8 mouse cellular contexts compared by ENCODE assay signal in genomic region chr5:88399849-88400248, GRCm38 (mm10). TPM values are rescaled to one million over a fixed set of nuclear protein-coding genes. Genes with fewer than 3 reads are reported as not detected.
DNase-seq lines count a peak whose midpoint lies in the region; ATAC-seq and TF ChIP-seq lines count a peak whose summit lies in the region.

No protein-coding gene starts in this region.

- no peak overlapping the region for H3K4me3 ChIP-seq in forebrain, embryonic 10.5 days
- no peak overlapping the region for H3K4me3 ChIP-seq in midbrain, embryonic 12.5 days
- no peak overlapping the region for H3K4me3 ChIP-seq in stomach, postnatal 0 days (ENCODE audit: low read depth, low read length)

- DNase-seq in heart, adult 18-20 months, result peak; percentile 45 to 84
- no peak for DNase-seq in heart, postnatal 25 days (ENCODE audit: low spot score)
- peak; percentile 85 for DNase-seq in brain, embryonic 14.5 days (ENCODE audit: low read depth)
- DNase-seq in forebrain, embryonic 10.5 days (ENCODE audit: extremely low spot score, low spot score), result peak; percentile 77
- DNase-seq in left cerebral cortex, adult 8-10 months (ENCODE audit: low spot score in 2 of 2), result peak; percentile 21 to 74
- DNase-seq in stomach, postnatal 0 days (ENCODE audit: low spot score), result peak; percentile 78

- ATAC-seq in hematopoietic stem cell, adult 5-6 weeks (replicated peaks in 1 of 2; ENCODE audit: insufficient read depth in 1 of 2, low FRiP score in 2 of 2, low TSS enrichment in 1 of 2, low read depth in 1 of 2, poor library complexity in 2 of 2, severe bottlenecking in 2 of 2), result peak; percentile 81 to 82
- ATAC-seq in midbrain, embryonic 12.5 days (ENCODE audit: low FRiP score, low read depth), result peak; percentile 59; the same call in 1 of the 2 replicates
- ATAC-seq in stomach, postnatal 0 days (ENCODE audit: low FRiP score, low TSS enrichment), result no peak

- H3K27ac ChIP-seq in forebrain, embryonic 10.5 days, result no peak overlapping the region
- no peak overlapping the region for H3K27ac ChIP-seq in midbrain, embryonic 12.5 days (replicated peaks)
- H3K27ac ChIP-seq in stomach, postnatal 0 days (replicated peaks), result no peak overlapping the region

- no peak overlapping the region for H3K9ac ChIP-seq in midbrain, embryonic 12.5 days (replicated peaks)
- no peak overlapping the region for H3K9ac ChIP-seq in stomach, postnatal 0 days (ENCODE audit: low read length)

- no peak overlapping the region for H3K4me2 ChIP-seq in midbrain, embryonic 12.5 days (replicated peaks)
- no peak overlapping the region for H3K4me2 ChIP-seq in stomach, postnatal 0 days (replicated peaks; ENCODE audit: low read depth)

- intact Hi-C loops in heart, postnatal 25 days (cut with DNase I), result no loop called here

- H3K4me1 ChIP-seq in forebrain, embryonic 10.5 days, result 0 out of 2 replicates have a peak, but pooled peaks cover 5% of the 10 kb centered on the region
- H3K4me1 ChIP-seq in midbrain, embryonic 12.5 days, result no peaks in the 10 kb centered on the region
- H3K4me1 ChIP-seq in stomach, postnatal 0 days (replicated peaks; ENCODE audit: control insufficient read depth, insufficient read depth), result no peaks in the 10 kb centered on the region

- TF ChIP-seq CTCF in brain, embryonic 14.5 days (IDR thresholded peaks at IDR 0.05; ENCODE audit: borderline replicate concordance, extremely low read depth, insufficient read depth, insufficient read length), result peak; percentile 83
- TF ChIP-seq CTCF in stomach, postnatal 0 days (IDR thresholded peaks at IDR 0.05; ENCODE audit: low read depth), result peak; percentile 78

- no peak for TF ChIP-seq POLR2A in brain, embryonic 14.5 days (IDR thresholded peaks at IDR 0.05; ENCODE audit: borderline replicate concordance, extremely low read depth, insufficient read depth, insufficient read length, poor library complexity, severe bottlenecking)

- no peaks in the 10 kb centered on the region for H3K27me3 ChIP-seq in forebrain, embryonic 10.5 days (ENCODE audit: poor library complexity, severe bottlenecking)
- H3K27me3 ChIP-seq in midbrain, embryonic 12.5 days, result no peaks in the 10 kb centered on the region
- no peaks in the 10 kb centered on the region for H3K27me3 ChIP-seq in stomach, postnatal 0 days (ENCODE audit: control insufficient read depth, insufficient read depth, low read length)

- H3K36me3 ChIP-seq in forebrain, embryonic 10.5 days (replicated peaks), result no peaks in the 10 kb centered on the region
- H3K36me3 ChIP-seq in midbrain, embryonic 12.5 days, result no peaks in the 10 kb centered on the region
- no peaks in the 10 kb centered on the region for H3K36me3 ChIP-seq in stomach, postnatal 0 days (ENCODE audit: control insufficient read depth, insufficient read depth, low read length)

- no peak for TF ChIP-seq EP300 in stomach, postnatal 0 days (optimal IDR thresholded peaks at IDR 0.05)

- 17% methylated on average over 6 of the region's 6 CpGs for whole genome bisulfite sequencing in forebrain, embryonic 10.5 days
- WGBS in midbrain, embryonic 12.5 days, result 12% methylated on average over 6 of the region's 6 CpGs
- WGBS in stomach, postnatal 0 days, result 6% methylated on average over 6 of the region's 6 CpGs

- no peaks in the 10 kb centered on the region for H3K9me3 ChIP-seq in forebrain, embryonic 10.5 days
- H3K9me3 ChIP-seq in midbrain, embryonic 12.5 days, result no peaks in the 10 kb centered on the region
- no peaks in the 10 kb centered on the region for H3K9me3 ChIP-seq in stomach, postnatal 0 days (ENCODE audit: control insufficient read depth, low read length)

RNA-seq across cellular contexts. Expression of gene Amtn, which starts 23.9 kb away (rescaled TPM):
- total RNA-seq in heart, adult 18-20 months (2021), result not detected
- not detected for total RNA-seq in heart, postnatal 25 days (2021)
- not detected in 2 replicates for polyA plus RNA-seq in brain, embryonic 14.5 days (2012; rRNA removed)
- not detected in 2 replicates for polyA plus RNA-seq in forebrain, embryonic 10.5 days (2016; fragmentation: Nextera tagmentation; extraction: Ambion mirVana)
- not detected in 2 replicates for total RNA-seq in hematopoietic stem cell, adult 5-6 weeks (2017)
- not detected for total RNA-seq in left cerebral cortex, adult 8-10 months (2022)
- polyA plus RNA-seq in midbrain, embryonic 12.5 days (2016; fragmentation: Nextera tagmentation; extraction: Ambion mirVana), result not detected in 2 replicates
- polyA plus RNA-seq in stomach, postnatal 0 days (2015; fragmentation: Nextera tagmentation; extraction: Ambion mirVana), result not detected in 2 replicates

RNA-seq across cellular contexts. Expression of gene Ambn, which starts 55.9 kb away (rescaled TPM):
- not detected for total RNA-seq in heart, adult 18-20 months (2021)
- not detected for total RNA-seq in heart, postnatal 25 days (2021)
- 0.41 TPM in 1 of 2 replicates, not detected in the other for polyA plus RNA-seq in brain, embryonic 14.5 days (2012; rRNA removed)
- polyA plus RNA-seq in forebrain, embryonic 10.5 days (2016; fragmentation: Nextera tagmentation; extraction: Ambion mirVana), result 0.16 TPM in 1 of 2 replicates, not detected in the other
- not detected in 2 replicates for total RNA-seq in hematopoietic stem cell, adult 5-6 weeks (2017)
- not detected for total RNA-seq in left cerebral cortex, adult 8-10 months (2022)
- polyA plus RNA-seq in midbrain, embryonic 12.5 days (2016; fragmentation: Nextera tagmentation; extraction: Ambion mirVana), result not detected in 2 replicates
- not detected in 2 replicates for polyA plus RNA-seq in stomach, postnatal 0 days (2015; fragmentation: Nextera tagmentation; extraction: Ambion mirVana)
